Mouse (Mus musculus): Measurements from ENCODE around the gene Afmid. TPM values are rescaled to one million over a fixed set of nuclear protein-coding genes. Genes with fewer than 3 reads are reported as not detected.

Afmid gene
- polyA plus RNA-seq, 1 experiment from 2014 or later = 17.5 TPM

- no peaks in the 10 kb centered on the region for H3K36me3 ChIP-seq (ENCODE audit: control insufficient read depth, insufficient read depth)
- H3K27ac ChIP-seq (ENCODE audit: low read length) = peak overlapping the region; percentile 54; the same call in 1 of the 2 replicates
- H3K27me3 ChIP-seq (ENCODE audit: control insufficient read depth, insufficient read depth, low read length) = no peaks in the 10 kb centered on the region
- peaks cover 34% of the 10 kb centered on the region for H3K4me1 ChIP-seq (ENCODE audit: control insufficient read depth, insufficient read depth, low read length)
- 16% methylated on average over 6 of the region's 6 CpGs for WGBS
- H3K4me3 ChIP-seq (ENCODE audit: low read length) = no peak overlapping the region
- H3K9me3 ChIP-seq (replicated peaks; ENCODE audit: control insufficient read depth, low read length) = no peaks in the 10 kb centered on the region
- H3K4me2 ChIP-seq (ENCODE audit: low read depth, low read length) = no peak overlapping the region; the same call in 1 of the 2 replicates
- H3K9ac ChIP-seq (ENCODE audit: low read length) = peak overlapping the region; percentile 28
- ATAC-seq (replicated peaks; ENCODE audit: extremely low read depth, insufficient read depth, low FRiP score) = 0 out of 2 replicates have a peak, but pooled peaks have one; percentile 2
Measured at GRCm38 (mm10) chr11:117875681-117876080, 50.0 kb downstream of the Afmid start.

GRCm38 (mm10) chr11:117877917-117878745 lies 52.4 kb downstream of the Afmid start:
- peak; percentile 70 for ATAC-seq (replicated peaks; ENCODE audit: extremely low read depth, insufficient read depth, low FRiP score)
- H3K4me3 ChIP-seq (ENCODE audit: low read length) = peak overlapping the region; percentile 17
- 10% methylated on average over 13 of the region's 13 CpGs for WGBS

GRCm38 (mm10) chr11:117878892-117879291 lies 53.2 kb downstream of the Afmid start:
- Histone ChIP-seq H3K4me2 (ENCODE audit: low read depth, low read length) (peak overlapping the region; percentile 57), H3K9ac (ENCODE audit: low read length) (peak overlapping the region; percentile 65), H3K36me3 (ENCODE audit: control insufficient read depth, insufficient read depth) (no peaks in the 10 kb centered on the region), H3K27ac (ENCODE audit: low read length) (peak overlapping the region; percentile 50), H3K9me3 (replicated peaks; ENCODE audit: control insufficient read depth, low read length) (no peaks in the 10 kb centered on the region), H3K4me1 (ENCODE audit: control insufficient read depth, insufficient read depth, low read length) (peaks cover 48% of the 10 kb centered on the region), H3K27me3 (ENCODE audit: control insufficient read depth, insufficient read depth, low read length) (no peaks in the 10 kb centered on the region), H3K4me3 (ENCODE audit: low read length) (peak overlapping the region; percentile 17; the same call in 1 of the 2 replicates)
- ATAC-seq (replicated peaks; ENCODE audit: extremely low read depth, insufficient read depth, low FRiP score) = no peak
- 34% methylated on average over 8 of the region's 8 CpGs for WGBS

More at GRCm38 (mm10) chr11:117877917-117878745, 52.4 kb downstream of the Afmid start:
- Histone ChIP-seq H3K36me3 (ENCODE audit: control insufficient read depth, insufficient read depth) (no peaks in the 10 kb centered on the region), H3K27ac (ENCODE audit: low read length) (peak overlapping the region; percentile 50), H3K27me3 (ENCODE audit: control insufficient read depth, insufficient read depth, low read length) (no peaks in the 10 kb centered on the region), H3K9me3 (replicated peaks; ENCODE audit: control insufficient read depth, low read length) (no peaks in the 10 kb centered on the region), H3K4me2 (ENCODE audit: low read depth, low read length) (peak overlapping the region; percentile 57), H3K4me1 (ENCODE audit: control insufficient read depth, insufficient read depth, low read length) (peaks cover 51% of the 10 kb centered on the region), H3K9ac (ENCODE audit: low read length) (peak overlapping the region; percentile 65)

- peaks cover 48% of the 10 kb centered on the region for H3K4me1 ChIP-seq (ENCODE audit: control insufficient read depth, insufficient read depth, low read length)
- H3K9ac ChIP-seq (ENCODE audit: low read length) = no peak overlapping the region
- ATAC-seq (replicated peaks; ENCODE audit: extremely low read depth, insufficient read depth, low FRiP score) = no peak
- no peaks in the 10 kb centered on the region for H3K36me3 ChIP-seq (ENCODE audit: control insufficient read depth, insufficient read depth)
- WGBS = 83% methylated on average over 6 of the region's 6 CpGs
- no peaks in the 10 kb centered on the region for H3K27me3 ChIP-seq (ENCODE audit: control insufficient read depth, insufficient read depth, low read length)
- no peak overlapping the region for H3K4me2 ChIP-seq (ENCODE audit: low read depth, low read length)
- no peak overlapping the region for H3K27ac ChIP-seq (ENCODE audit: low read length)
- no peaks in the 10 kb centered on the region for H3K9me3 ChIP-seq (replicated peaks; ENCODE audit: control insufficient read depth, low read length)
- H3K4me3 ChIP-seq (ENCODE audit: low read length) = no peak overlapping the region
Measured at GRCm38 (mm10) chr11:117879676-117880075, 54.0 kb downstream of the Afmid start.

GRCm38 (mm10) chr11:117880336-117880976 lies 54.7 kb downstream of the Afmid start:
- 82% methylated on average over 9 of the region's 9 CpGs for WGBS
- Histone ChIP-seq H3K36me3 (ENCODE audit: control insufficient read depth, insufficient read depth) (no peaks in the 10 kb centered on the region), H3K4me1 (ENCODE audit: control insufficient read depth, insufficient read depth, low read length) (peaks cover 43% of the 10 kb centered on the region), H3K4me3 (ENCODE audit: low read length) (no peak overlapping the region), H3K9ac (ENCODE audit: low read length) (no peak overlapping the region), H3K27me3 (ENCODE audit: control insufficient read depth, insufficient read depth, low read length) (no peaks in the 10 kb centered on the region), H3K27ac (ENCODE audit: low read length) (no peak overlapping the region), H3K9me3 (replicated peaks; ENCODE audit: control insufficient read depth, low read length) (no peaks in the 10 kb centered on the region), H3K4me2 (ENCODE audit: low read depth, low read length) (no peak overlapping the region)
- ATAC-seq (replicated peaks; ENCODE audit: extremely low read depth, insufficient read depth, low FRiP score) = no peak

- 64% methylated on average over 6 of the region's 6 CpGs for WGBS
- Histone ChIP-seq H3K27me3 (ENCODE audit: control insufficient read depth, insufficient read depth, low read length) (no peaks in the 10 kb centered on the region), H3K27ac (ENCODE audit: low read length) (no peak overlapping the region), H3K4me1 (ENCODE audit: control insufficient read depth, insufficient read depth, low read length) (peaks cover 38% of the 10 kb centered on the region), H3K4me3 (ENCODE audit: low read length) (no peak overlapping the region), H3K4me2 (ENCODE audit: low read depth, low read length) (no peak overlapping the region), H3K36me3 (ENCODE audit: control insufficient read depth, insufficient read depth) (no peaks in the 10 kb centered on the region), H3K9me3 (replicated peaks; ENCODE audit: control insufficient read depth, low read length) (no peaks in the 10 kb centered on the region), H3K9ac (ENCODE audit: low read length) (no peak overlapping the region)
- no peak for ATAC-seq (replicated peaks; ENCODE audit: extremely low read depth, insufficient read depth, low FRiP score)
Measured at GRCm38 (mm10) chr11:117880977-117881358, 55.2 kb downstream of the Afmid start.

- no peak overlapping the region for H3K4me2 ChIP-seq (ENCODE audit: low read depth, low read length)
Measured at GRCm38 (mm10) chr11:117881787-117882186, 56.1 kb downstream of the Afmid start.

GRCm38 (mm10) chr11:117882208-117882607 lies 56.5 kb downstream of the Afmid start:
- no peak overlapping the region; the same call in 1 of the 2 replicates for H3K9ac ChIP-seq (ENCODE audit: low read length)
- peaks cover 32% of the 10 kb centered on the region for H3K4me1 ChIP-seq (ENCODE audit: control insufficient read depth, insufficient read depth, low read length)
- H3K4me3 ChIP-seq (ENCODE audit: low read length) = no peak overlapping the region
- H3K4me2 ChIP-seq (ENCODE audit: low read depth, low read length) = no peak overlapping the region
- WGBS = 76% methylated on average over 1 of the region's 1 CpGs
- no peaks in the 10 kb centered on the region for H3K27me3 ChIP-seq (ENCODE audit: control insufficient read depth, insufficient read depth, low read length)
- H3K27ac ChIP-seq (ENCODE audit: low read length) = peak overlapping the region; percentile 33; the same call in 1 of the 2 replicates
- no peak for ATAC-seq (replicated peaks; ENCODE audit: extremely low read depth, insufficient read depth, low FRiP score)
- H3K9me3 ChIP-seq (replicated peaks; ENCODE audit: control insufficient read depth, low read length) = no peaks in the 10 kb centered on the region
- H3K36me3 ChIP-seq (ENCODE audit: control insufficient read depth, insufficient read depth) = no peaks in the 10 kb centered on the region

More at GRCm38 (mm10) chr11:117881787-117882186, 56.1 kb downstream of the Afmid start:
- WGBS = 19% methylated on average over 8 of the region's 8 CpGs
- Histone ChIP-seq H3K27me3 (ENCODE audit: control insufficient read depth, insufficient read depth, low read length) (no peaks in the 10 kb centered on the region), H3K27ac (ENCODE audit: low read length) (peak overlapping the region; percentile 55), H3K36me3 (ENCODE audit: control insufficient read depth, insufficient read depth) (no peaks in the 10 kb centered on the region), H3K9me3 (replicated peaks; ENCODE audit: control insufficient read depth, low read length) (no peaks in the 10 kb centered on the region), H3K4me3 (ENCODE audit: low read length) (no peak overlapping the region), H3K4me1 (ENCODE audit: control insufficient read depth, insufficient read depth, low read length) (peaks cover 35% of the 10 kb centered on the region), H3K9ac (ENCODE audit: low read length) (no peak overlapping the region; the same call in 1 of the 2 replicates)
- ATAC-seq (replicated peaks; ENCODE audit: extremely low read depth, insufficient read depth, low FRiP score) = no peak

- Histone ChIP-seq H3K9ac (ENCODE audit: low read length) (no peak overlapping the region), H3K27ac (ENCODE audit: low read length) (no peak overlapping the region), H3K27me3 (ENCODE audit: control insufficient read depth, insufficient read depth, low read length) (0 out of 2 replicates have a peak, but pooled peaks cover 2% of the 10 kb centered on the region), H3K36me3 (ENCODE audit: control insufficient read depth, insufficient read depth) (no peaks in the 10 kb centered on the region), H3K9me3 (replicated peaks; ENCODE audit: control insufficient read depth, low read length) (no peaks in the 10 kb centered on the region), H3K4me3 (ENCODE audit: low read length) (no peak overlapping the region), H3K4me1 (ENCODE audit: control insufficient read depth, insufficient read depth, low read length) (peaks cover 36% of the 10 kb centered on the region), H3K4me2 (ENCODE audit: low read depth, low read length) (no peak overlapping the region)
- 42% methylated on average over 5 of the region's 5 CpGs for WGBS
- ATAC-seq (replicated peaks; ENCODE audit: extremely low read depth, insufficient read depth, low FRiP score) = no peak
Measured at GRCm38 (mm10) chr11:117886000-117886399, 60.3 kb downstream of the Afmid start.
